Mouse (Mus musculus) thymus, adult 2 months (tissue): Measurements from ENCODE around the gene Rad51b.

Experiments used
- CTCF ChIP-seq: fragments of 200-500 bp; IDR thresholded peaks from 2 replicates; pipeline ENCODE4 v1.5.1; 2012; ENCODE audit warnings: mild to moderate bottlenecking, control low read depth, low read length, moderate library complexity, borderline replicate concordance; ENCODE audit not compliant: control insufficient read depth, poor library complexity, insufficient read depth; ENCODE audit errors: extremely low read depth
- POLR2A ChIP-seq: fragments of 200-500 bp; IDR thresholded peaks from 2 replicates; pipeline ENCODE4 v1.6.1; 2012; ENCODE audit warnings: mild to moderate bottlenecking, low read length, control low read depth, moderate library complexity; ENCODE audit not compliant: control insufficient read depth, poor library complexity, insufficient read depth; ENCODE audit errors: extremely low read depth

DNA sequence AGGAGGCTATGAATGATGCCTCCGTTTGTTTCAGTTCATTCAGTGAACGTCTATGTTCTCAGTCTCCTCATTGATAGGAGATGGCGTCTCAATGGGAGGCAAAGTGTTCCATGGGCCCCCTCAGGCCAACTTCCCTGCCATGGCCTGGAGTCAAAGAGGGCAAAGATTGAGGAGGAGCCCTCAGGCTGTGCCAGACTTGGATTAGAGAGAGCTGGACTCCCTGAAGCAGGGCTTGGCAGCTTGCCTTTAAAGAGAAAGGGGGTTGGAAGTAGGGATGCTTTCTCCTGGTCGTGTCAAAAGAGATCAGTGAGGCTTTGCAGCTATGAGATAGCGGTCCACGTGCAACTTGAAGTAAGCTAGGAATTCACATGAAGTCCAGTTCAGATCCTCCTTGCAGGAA is 469.0 kb downstream of the Rad51b start:
- TF ChIP-seq POLR2A: no peak
- TF ChIP-seq CTCF: no peak
